Mouse (Mus musculus): Measurements from ENCODE around the gene Cd83.
A peak's percentile ranks its signal among the peaks of the same experiment; 100 is the strongest.

The Cd83 gene

DNA sequence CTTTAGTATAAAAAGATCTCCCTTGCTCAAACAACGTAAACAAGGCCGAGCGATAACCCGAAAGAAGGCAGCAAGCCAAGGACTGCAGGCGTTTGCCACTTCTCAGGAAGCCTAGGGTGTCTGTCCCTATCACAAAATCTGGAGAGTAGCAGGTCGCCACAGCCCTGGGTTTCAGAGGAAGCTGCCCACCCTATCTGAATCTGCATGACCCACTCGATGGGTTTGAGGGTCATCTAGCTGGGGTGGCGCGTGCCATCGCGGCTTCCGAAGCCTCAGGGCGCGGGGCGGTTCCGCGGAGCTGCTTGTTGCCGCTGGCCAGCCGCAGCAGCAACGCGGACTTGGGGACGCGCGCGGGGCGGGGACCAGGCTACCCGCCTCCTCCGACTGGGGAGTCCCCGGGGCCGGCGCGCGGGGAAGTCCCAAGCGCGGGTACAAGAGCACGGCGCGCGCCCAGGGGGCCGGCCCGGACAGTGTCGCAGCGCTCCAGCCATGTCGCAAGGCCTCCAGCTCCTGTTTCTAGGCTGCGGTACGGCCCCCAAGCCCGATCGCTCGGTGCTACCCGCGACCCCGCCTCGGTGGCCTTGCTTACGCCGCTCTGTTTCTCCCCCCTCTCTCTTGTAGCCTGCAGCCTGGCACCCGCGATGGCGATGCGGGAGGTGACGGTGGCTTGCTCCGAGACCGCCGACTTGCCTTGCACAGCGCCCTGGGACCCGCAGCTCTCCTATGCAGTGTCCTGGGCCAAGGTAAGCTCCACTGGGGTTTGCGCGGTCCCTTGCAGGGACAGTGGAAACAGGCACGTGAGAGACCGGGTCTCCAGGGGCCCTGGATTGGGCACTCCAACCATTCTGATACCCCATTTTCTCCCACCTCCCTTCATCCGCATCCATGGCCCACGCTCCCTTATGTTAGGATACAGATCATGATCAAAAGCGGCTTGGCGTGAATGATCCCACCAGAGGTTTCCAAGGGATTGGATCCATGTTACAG, at the start of gene Cd83:
Gene Cd83 (plus strand): TSS at position 51 of the 987 bp plus-strand sequence.
- peak; percentile 11 for DNase-seq (ENCODE audit: low read depth, low spot score)

DNA sequence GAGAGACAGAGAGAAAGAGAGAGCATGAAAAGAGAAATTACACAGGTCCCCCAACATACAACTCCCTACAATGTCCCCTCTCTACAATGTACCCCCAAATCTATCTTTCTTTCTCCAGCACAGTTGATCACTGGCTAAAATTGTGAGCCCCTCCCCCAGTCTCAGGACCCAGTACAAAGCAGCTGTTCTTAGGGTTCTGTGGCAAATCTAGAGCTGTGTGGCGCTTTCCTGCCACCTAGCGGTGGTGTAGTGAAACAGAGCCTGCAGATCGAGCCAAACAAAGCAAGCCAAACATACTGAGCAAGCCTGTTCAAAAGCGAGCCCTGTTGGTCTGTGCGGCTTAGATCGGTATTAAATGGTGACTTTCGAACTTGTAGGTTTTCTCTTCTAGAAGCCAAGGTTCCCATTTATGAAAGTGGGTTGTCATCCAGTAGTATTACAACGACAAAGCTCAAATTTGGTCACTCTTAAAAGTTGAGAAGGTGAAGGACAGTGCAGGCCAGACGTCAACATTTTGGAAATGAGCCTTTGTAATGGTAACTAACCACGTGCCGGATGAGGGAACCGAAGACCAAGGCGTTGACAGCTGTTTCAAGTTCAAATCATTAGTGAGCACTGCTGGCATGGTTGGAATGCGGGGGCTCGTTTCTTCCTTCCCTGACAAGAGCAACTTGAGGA, 44.8 kb upstream of the Cd83 start:
- peak; percentile 68 for DNase-seq (ENCODE audit: low read depth, low spot score)

DNA sequence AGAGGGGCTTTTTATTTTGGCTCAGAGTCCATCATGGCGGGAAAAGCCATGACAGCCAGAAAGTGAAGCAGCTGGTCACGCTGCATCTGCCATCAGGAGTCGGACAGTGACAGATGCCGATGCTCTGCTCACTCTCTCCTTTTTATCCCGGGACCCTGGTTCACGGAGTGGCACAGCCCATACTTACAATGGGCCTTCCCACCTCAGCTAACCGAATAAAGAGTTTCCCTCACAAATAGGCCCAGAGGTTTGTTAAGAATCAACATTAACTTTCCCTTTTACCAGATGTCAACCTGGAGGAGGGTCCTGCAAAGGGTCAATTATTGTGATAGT, 44.3 kb upstream of the Cd83 start:
- DNase-seq (ENCODE audit: low read depth, low spot score): no peak

DNA sequence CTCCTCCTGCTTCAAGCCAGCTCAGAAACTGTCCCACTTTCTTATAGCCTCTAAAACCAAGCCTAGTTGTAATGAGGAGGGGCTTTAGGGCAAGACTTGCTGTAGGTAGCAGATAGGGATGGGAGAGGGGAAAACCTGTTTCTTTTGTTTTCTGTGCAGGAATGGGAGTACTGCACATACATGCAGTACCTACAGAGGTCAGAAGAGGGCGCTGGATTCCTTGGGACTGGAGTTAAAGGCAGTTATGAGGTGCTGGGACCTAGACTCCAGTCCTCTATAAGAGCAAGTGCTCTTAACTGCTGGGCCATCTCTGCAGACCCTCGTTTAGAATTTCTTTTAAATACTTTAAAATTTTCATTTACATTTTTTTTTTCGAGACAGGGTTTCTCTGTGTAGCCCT, 41.9 kb upstream of the Cd83 start:
- DNase-seq (ENCODE audit: low read depth, low spot score): no peak

DNA sequence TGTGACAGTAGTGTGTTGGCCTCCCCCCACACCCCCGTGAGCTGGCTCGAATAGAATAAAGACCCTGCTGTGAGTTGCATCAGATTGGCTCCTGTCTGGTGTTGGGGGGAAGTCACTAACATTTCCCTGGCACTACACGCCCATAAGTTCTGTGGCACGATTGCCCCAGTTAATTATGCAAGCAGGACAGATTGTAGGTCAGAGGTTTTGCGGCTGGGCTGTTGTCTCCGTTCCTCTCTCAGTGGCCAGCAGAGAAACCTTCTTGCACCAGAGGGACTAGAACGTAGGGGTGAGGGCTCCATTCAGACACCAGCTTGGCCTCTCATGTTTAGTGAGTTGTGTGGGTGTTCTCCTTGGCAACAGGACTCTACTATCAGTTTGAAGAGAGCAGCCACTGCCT, 40.3 kb upstream of the Cd83 start:
- DNase-seq (ENCODE audit: low read depth, low spot score): no peak

DNA sequence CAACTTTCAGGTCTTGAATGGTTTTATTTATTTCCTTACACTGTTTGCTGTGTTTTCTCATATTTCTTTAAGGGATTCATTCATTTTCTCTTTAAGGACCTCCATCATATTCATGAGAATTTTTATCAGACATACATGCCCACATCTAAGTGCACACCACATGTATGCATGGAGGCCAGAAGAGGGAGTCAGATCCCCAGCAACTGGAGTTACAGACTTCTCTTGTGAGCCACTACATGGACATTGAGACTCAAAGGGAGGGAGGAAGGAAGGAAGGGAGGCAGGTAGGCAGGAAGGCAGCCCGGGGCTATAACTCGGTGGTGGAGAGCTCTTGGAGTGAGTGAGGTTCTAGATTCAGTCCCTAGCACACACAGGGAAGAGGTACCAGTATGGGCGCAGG, 34.3 kb upstream of the Cd83 start:
- no peak for DNase-seq (ENCODE audit: low read depth, low spot score)

DNA sequence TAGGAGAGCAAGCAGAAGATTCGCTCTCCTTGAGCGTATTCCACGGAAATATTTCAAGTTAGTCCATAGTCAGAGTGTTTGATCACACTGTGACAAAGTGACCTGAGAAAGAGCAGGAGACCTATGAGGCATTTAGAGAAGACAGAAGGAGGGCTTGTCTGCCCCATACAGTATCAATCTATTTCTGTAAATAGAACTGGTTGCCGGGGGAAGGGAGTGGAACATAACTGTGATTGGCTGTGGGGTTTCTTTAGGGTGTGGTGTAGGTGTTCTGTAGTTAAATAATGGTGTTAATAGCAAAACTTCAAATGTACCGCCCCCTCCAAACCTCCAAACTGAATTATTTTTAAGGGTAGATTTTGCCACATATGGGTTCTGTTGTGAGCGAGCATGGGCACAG, 33.6 kb upstream of the Cd83 start:
- DNase-seq (ENCODE audit: low read depth, low spot score): no peak

DNA sequence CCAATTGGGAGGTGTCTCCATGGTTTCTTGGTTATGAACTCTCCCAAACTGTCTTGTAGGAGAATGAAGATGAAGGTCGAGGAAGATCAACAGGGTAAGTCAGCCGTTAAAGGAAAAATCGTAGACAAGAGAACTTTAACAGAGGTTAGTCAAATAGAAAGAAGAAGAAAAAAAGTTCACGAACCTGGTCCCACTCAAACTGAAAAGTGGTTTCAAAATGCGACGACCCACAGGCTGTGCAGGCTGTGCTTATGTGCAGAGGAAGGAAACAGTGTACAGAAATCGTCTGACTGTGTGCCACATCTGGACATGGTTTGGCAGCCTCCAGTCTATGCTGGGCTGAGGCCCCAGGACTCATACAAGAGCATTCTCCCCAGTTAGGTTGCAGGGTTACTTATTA, 32.2 kb upstream of the Cd83 start:
- DNase-seq (ENCODE audit: low read depth, low spot score): no peak

DNA sequence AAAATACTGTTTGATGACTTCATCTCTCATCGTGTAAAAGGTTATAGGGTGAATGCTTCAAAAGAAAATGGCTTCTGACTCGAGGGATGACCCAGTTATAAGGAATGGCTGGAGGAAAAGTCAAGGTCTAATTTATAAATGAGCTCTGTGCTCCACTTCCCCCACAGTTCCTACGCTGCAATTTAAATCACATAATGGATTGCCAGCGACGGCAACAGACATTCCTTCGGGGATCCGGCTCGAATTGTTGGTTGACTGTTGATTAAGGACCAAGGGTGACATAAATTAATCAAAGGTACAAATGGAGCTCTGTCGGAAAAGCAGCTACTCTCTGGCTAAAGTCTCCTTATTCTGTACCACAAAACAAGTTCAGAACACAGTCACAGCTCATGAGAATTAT, 30.9 kb upstream of the Cd83 start:
- DNase-seq (ENCODE audit: low read depth, low spot score): no peak

DNA sequence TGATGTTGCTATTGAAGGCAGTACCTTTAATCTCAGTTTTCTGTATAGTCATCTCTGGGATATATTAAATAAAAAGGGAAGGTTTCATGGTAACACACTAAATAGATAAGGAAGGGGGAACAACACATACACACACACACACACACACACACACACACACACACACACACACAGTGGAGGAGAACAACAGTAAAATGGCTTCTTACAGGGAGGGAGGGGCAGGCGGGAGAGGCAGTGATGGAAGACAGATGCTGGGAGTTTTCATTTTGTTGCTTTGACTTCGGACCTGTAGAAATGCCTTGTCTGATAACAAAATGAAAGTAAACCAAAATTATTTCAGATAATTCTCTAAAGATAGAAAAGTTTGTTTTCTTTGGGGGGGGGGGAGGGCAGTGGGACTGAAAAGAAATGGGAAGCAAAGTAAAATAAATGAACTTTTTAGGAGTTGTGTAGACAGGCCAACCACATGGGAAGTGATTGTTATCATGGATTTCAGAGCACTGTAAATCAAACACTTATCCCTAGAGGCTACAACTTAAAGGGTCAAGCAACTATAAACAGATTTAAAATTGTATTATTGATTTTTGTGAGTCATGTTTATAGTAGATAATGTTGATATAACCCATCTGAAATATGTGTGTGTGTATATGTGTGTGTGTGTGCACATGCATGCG, 30.0 kb upstream of the Cd83 start:
- DNase-seq (ENCODE audit: low read depth, low spot score): no peak

DNA sequence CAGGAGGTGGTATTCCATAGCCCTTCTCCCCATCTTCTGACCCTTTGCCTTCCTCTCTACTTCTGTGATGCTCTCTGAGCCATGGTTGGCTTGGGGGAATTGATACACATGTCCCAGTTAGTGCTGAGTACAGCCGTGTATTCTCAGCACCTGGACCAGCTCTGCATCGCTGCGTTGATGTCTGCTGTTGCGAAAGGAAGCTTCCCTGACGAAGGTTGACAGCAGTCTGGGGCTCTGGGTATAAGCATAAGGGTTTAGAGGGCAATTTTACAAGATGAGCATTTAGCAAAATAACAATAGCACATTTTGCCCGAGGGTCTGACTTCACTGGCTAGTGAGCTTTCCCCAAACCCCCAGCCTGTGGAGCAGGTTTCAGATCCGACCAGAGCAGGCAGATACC, 29.0 kb upstream of the Cd83 start:
- DNase-seq (ENCODE audit: low read depth, low spot score): no peak

DNA sequence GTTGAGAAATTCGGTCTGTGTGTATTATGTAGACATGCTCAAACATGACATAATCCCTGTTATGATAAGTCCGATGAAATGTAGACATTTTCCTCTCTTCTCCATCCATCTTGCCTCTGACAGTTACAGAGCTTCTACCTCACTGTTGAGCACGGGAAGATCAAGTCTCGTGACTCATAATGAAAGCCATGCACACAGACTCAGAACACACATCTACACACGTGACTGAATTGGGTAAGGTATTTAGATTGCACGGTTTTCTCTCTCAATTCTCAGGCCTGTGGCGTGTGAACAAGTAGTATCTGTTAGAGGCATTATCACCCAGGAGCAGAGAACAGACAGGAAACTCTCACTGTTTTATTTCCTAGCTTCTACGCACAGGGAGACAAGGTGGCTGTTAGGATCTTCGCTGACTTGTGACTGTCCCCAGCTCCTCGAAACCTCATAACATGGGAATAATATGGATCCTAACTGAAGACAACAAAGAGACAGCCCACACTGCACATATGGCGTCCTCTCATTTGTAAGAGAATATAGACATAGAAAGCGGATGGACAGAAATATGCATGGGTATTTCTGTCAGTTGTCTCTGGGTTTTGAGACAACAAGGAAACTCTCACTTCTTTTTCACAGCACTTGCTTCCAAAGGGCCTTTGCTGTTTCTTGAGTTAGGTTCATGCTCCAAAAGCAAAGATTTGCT, 23.3 kb upstream of the Cd83 start:
- no peak for DNase-seq (ENCODE audit: low read depth, low spot score)

DNA sequence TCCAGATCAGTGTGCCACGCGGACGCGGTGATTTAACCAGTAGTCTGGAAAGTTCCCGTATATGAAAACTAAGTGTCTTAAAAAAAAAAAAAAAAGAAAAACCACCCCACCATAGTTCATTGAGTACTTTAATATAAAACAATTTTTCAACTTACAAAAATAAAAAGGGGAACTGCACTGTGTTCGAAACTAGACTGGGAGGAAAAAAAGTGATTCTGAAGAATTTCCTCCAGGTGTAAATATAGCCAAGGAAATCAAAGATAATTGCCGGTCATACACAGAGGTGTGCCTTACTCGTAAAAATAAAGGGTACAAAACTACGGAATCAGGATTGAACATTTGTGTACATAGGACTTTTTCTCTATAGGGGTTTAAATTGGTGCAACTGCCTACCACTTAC, 21.7 kb upstream of the Cd83 start:
- no peak for DNase-seq (ENCODE audit: low read depth, low spot score)

DNA sequence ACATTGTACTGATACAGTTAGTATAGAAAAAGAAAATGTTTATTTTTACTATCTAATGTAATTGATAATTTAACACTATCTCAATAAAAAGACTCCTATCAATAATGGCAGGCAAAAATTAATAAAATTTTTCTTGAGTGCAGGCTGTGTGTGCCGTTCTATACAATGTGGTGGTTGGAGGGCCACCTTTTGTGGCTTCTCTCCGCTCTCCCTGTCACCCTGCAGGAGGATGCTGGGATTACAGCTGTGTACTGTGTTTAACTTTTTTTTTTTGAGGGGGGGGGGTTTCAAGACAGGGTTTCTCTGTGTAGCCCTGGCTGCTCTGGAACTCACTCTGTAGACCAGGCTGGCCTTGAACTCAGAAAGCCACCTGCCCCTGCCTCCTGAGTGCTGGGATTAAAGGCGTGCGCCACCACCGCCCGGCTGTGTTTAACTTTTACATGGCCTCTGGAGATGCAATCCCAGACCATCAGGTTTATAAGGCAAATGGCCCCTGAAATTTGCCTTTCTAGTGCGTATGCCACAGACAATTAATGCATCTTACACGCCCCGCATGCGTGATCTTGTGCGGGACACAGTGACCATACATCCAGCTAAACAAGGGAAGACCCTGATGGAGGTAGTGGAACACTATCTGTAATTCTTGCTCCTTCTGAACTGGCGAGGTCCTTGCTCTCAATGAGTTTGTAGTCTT, 21.1 kb upstream of the Cd83 start:
- no peak for DNase-seq (ENCODE audit: low read depth, low spot score)

DNA sequence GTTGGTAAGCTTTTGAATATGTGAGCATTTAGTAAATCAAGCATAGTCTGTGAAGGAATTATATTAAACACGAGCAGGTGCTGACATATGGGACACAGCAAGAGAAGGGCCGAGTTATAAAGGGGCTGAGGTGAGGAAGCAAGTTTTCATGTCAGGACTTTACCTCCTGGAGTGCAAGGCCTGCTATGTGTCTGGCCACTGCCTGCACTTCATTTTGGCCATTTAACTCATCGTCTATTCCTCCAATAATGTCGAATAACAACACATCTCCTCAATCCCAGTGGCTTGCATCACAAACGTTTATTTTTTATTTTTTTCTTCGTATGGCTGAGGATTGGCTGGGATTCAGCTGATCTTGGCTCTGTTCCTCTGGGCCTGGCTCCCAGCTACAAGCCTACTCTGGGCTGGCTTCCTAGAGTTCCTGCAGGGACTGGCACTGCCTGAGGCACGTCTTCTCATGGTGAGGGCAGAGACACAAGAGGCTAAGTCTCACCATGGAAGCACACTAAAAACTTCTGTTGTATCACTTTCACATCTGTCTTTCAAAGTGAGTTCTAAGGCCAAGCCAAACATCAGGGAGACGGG, 20.5 kb upstream of the Cd83 start:
- DNase-seq (ENCODE audit: low read depth, low spot score): no peak

DNA sequence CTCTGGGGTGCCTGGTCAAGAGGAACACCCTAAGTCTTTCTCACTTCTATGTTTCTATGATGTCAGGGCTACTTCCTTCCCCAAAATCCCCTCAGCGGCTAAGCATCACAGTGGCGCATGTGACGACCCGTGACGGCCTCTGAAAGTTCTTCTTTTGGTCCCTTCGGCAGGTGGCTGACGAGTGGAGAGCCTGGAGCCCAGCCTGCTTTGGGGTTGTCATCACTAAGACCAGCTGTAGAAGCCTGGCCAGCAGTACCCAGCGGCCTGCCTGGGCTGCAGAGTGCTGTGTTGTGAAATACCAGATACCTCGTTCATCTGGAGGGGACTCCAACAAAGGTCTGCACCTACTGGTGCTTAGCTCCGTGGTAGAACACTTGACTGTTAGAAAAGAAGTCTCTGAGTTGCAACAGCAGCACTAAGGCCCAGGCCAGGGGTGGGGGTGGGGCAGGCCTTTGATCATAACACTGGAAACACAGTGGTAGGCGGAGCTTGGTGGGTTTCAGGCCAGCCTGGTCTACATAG, 19.2 kb upstream of the Cd83 start:
- DNase-seq (ENCODE audit: low read depth, low spot score): no peak

DNA sequence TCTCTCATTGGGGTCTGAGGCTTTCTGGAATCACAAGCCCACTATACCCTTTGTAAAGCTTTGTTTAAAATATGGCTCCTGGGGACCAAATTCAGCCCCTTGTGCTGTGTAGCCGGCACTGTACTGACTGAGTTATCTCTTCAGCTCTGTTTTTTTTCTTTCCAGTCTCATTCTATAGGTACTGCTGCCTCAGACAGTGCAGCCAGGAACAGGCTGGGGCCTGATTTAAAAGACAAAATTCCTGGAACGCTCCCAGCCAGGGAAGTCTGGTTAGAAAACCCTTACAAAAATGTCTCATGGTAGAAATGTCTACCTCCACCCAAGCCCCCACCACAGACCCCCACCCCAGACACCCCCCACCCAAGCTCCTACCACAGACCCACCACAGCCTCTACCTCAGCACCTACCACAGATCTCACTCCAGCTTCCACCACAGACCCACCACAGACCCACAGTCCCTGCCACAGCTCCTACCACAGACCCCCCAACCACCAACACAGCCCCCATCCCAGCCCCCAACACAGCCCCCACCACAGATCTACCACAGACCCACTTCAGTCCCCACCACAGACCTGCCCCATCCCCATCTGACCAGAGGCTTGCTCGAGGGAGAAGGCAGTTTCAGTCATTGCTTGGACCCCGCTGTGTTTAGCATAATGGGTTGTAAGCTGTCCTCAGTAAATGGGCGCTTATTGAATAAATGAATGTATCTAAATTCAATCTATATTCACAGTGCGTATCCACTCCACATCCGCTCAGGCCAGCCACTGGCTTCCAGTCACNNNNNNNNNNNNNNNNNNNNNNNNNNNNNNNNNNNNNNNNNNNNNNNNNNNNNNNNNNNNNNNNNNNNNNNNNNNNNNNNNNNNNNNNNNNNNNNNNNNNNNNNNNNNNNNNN, 17.5 kb upstream of the Cd83 start:
- no peak for DNase-seq (ENCODE audit: low read depth, low spot score)

DNA sequence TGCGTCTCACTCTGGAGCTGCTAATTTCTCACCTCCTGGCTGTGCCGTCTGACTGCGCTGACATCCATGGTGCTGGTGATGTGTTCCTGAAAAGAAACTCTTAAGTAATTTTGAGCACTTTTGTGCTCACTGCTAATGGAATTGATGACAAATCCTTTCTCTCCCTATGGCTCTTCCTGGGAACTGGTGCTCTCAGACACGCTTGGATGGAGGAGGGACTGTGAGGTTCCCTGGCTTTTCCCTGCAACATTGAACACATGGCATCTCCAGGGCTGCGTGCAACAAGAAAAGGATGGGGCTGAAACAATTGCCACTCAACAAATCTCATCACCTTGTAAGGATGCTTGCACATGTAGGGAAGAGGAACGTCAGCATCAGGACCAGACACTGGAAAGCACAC, 11.6 kb upstream of the Cd83 start:
- DNase-seq (ENCODE audit: low read depth, low spot score): no peak

DNA sequence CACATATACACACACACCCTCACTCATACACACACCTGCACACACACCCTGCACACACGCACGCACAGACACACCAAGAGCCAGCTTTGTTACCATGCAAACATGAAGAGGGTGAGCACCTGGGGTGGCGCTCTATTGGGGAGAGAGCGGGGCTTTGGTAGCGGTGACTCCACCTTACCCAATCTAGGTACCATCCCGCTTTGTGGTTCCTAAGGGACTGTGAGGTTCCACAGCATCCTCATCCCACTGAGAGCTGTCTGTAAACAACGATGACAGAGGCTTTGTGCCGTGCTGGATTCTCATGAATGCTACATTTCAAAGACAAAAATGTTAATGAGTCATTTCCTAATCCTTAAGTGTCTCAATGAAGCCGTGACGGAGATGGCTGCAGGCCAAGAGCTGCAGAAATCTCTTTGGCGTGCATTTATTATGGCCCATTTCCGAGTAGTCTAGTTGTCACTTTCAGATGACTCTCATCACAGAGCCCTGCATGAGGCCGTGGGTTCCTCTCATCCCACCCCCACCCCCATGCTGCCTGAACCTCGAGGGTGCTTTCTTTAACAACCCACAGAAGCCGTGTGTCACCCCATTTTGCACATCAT, 10.5 kb upstream of the Cd83 start:
- DNase-seq (ENCODE audit: low read depth, low spot score): no peak
